ENCODE assay signal across 10 mouse cellular contexts in the genomic region with DNA sequence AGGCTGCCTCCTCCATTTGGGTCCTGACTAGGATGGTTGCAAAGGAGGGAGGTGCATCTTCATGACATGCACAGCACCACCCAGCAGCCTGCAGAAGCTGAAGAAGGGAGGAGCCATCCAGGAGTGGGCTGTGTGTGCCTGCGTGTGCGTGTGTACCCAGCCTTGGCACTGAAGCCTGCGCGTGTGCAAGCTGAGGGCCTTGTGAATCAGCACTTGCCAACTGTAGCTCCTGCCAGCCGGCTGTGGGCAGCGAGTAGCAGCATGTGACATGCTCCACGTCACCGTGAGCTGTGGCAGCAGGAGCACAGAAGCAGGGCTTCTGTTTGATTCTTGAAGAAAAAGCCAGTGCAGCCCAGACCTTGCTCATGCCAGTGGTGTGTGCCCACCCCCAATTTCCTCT. TPM values are rescaled to one million over a fixed set of nuclear protein-coding genes. Genes with fewer than 3 reads are reported as not detected.
DNase-seq lines count a peak whose midpoint lies in the region.
"Had no signal": no experiment of that assay in that cellular context is flagged by ENCODE, and none has a peak within 500 bp of the region (broad histone marks: within the 10 kb centered on the region; RNA-seq: fewer than 3 reads in every experiment).

No protein-coding gene starts in this region.

- DNase-seq in heart, adult 11 months, result peak; percentile 76
- DNase-seq in heart, adult 9 months (ENCODE audit: low spot score in 2 of 2), result no peak
- peak; percentile 88 to 90 for DNase-seq in frontal cortex, adult 2 months (ENCODE audit: extremely low spot score in 1 of 2, low spot score in 1 of 2)
- peak; percentile 81 for DNase-seq in left cerebral cortex, adult 11 months (ENCODE audit: low spot score)
- peak; percentile 90 to 93 for DNase-seq in right cerebral cortex, postnatal 36 days (ENCODE audit: low spot score in 2 of 2)
- no peak for DNase-seq in thymus, postnatal 14 days
- DNase-seq in embryo, embryonic 11 days, result no peak
- no peak for DNase-seq in adrenal gland, adult 2 months
- DNase-seq: gastrocnemius, postnatal 10 days; kidney, postnatal 25 days had no signal

RNA-seq across cellular contexts. Expression of a gene that starts 54.8 kb away (rescaled TPM):
- 14.3 and 17.7 TPM in 2 replicates for polyA plus RNA-seq in frontal cortex, adult 2 months (2012; rRNA removed)
- not detected for total RNA-seq in adrenal gland, adult 2 months (2021)
- polyA plus RNA-seq in adrenal gland, adult 2 months (2012; rRNA removed), result not detected in 2 replicates

Comparison
In these comparisons a context has a peak if more than half of its experiments do, and no peak if none do; other contexts are left out.
1. DNase-seq: peak in heart, adult 11 months (single experiment), frontal cortex, adult 2 months (2 of 2), left cerebral cortex, adult 11 months (single experiment) and right cerebral cortex, postnatal 36 days (2 of 2); none in heart, adult 9 months (0 of 2), thymus, postnatal 14 days (single experiment), embryo, embryonic 11 days (single experiment) and adrenal gland, adult 2 months (single experiment).
2. RNA of a gene that starts 54.8 kb away (polyA plus RNA-seq): 14.3 to 17.7 TPM in frontal cortex, adult 2 months; not detected in adrenal gland, adult 2 months; every median in the first group is over 10 times any median in the second.